Mouse (Mus musculus): Measurements from ENCODE around the gene Slc28a1. TPM values are rescaled to one million over a fixed set of nuclear protein-coding genes. Genes with fewer than 3 reads are reported as not detected.
A peak's percentile ranks its signal among the peaks of the same experiment; 100 is the strongest.
"Not testable (repeated sequence)": the region's sequence is repeated elsewhere in the genome, so short reads cannot be mapped to it uniquely, and the experiment has no call there.

The Slc28a1 gene
- polyA plus RNA-seq, 1 experiment from 2014 or later = 0.67 TPM

DNA sequence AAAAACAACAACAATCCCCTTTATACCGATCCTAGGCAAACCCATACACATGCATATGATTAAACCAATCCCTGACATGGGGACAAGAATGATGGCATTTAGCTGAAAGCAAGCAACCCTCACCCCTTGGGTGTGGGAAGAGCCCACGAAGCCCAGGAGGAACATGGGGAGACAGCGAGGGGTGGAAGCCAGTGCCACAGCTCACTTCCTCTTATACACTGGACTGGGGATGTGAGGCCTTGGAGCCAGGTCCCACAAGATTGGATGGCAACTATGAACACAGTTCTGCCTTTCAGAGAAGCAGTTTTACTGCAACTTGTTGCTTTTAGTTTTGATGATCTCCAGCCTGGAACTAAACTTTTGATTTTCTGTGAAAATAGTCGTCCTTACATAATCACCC is 85.2 kb downstream of the Slc28a1 start:
- Histone ChIP-seq H3K27me3 (replicated peaks; ENCODE audit: control insufficient read depth, insufficient read depth, low read length) (no peaks in the 10 kb centered on the region), H3K9ac (ENCODE audit: low read depth, low read length) (no peak overlapping the region), H3K36me3 (ENCODE audit: control insufficient read depth, insufficient read depth, low read length) (no peaks in the 10 kb centered on the region), H3K4me3 (ENCODE audit: low read depth, low read length) (no peak overlapping the region), H3K9me3 (ENCODE audit: control insufficient read depth, low read length) (no peaks in the 10 kb centered on the region), H3K4me2 (no peak overlapping the region), H3K27ac (ENCODE audit: low read depth, low read length) (no peak overlapping the region), H3K4me1 (replicated peaks; ENCODE audit: control insufficient read depth, insufficient read depth, low read length) (no peaks in the 10 kb centered on the region; the same call in none of the 2 replicates)
- no peak for DNase-seq (ENCODE audit: low spot score)
- WGBS = 47% methylated on average over 4 of the region's 4 CpGs
- no peak for ATAC-seq (replicated peaks; ENCODE audit: low FRiP score)

DNA sequence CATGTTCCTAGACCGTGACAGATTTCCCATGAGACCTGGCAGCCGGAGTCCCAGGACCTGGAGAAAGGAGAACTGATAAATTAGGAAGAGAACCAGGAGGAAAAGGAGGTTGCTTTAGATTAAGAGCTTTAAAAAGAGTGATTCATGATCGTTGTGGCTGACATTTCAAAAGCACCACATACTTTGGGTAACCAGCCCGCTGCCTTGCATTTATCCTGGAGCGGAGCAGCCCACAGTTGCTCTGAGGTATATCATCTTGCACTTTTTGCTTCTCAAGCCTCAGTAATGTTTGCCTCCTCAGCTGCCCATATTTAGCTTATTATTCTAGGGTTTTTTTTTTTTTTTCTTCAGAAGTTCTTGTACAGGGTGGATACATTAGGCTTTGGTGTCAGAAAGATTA is 87.8 kb downstream of the Slc28a1 start:
- Histone ChIP-seq H3K4me1 (replicated peaks; ENCODE audit: control insufficient read depth, insufficient read depth, low read length) (no peaks in the 10 kb centered on the region; the same call in none of the 2 replicates), H3K27ac (ENCODE audit: low read depth, low read length) (no peak overlapping the region), H3K36me3 (ENCODE audit: control insufficient read depth, insufficient read depth, low read length) (no peaks in the 10 kb centered on the region), H3K27me3 (replicated peaks; ENCODE audit: control insufficient read depth, insufficient read depth, low read length) (no peaks in the 10 kb centered on the region), H3K9me3 (ENCODE audit: control insufficient read depth, low read length) (no peaks in the 10 kb centered on the region), H3K9ac (ENCODE audit: low read depth, low read length) (no peak overlapping the region), H3K4me3 (ENCODE audit: low read depth, low read length) (no peak overlapping the region), H3K4me2 (no peak overlapping the region)
- ATAC-seq (replicated peaks; ENCODE audit: low FRiP score) (no peak), DNase-seq (ENCODE audit: low spot score) (no peak)
- WGBS = 57% methylated on average over 5 of the region's 5 CpGs

DNA sequence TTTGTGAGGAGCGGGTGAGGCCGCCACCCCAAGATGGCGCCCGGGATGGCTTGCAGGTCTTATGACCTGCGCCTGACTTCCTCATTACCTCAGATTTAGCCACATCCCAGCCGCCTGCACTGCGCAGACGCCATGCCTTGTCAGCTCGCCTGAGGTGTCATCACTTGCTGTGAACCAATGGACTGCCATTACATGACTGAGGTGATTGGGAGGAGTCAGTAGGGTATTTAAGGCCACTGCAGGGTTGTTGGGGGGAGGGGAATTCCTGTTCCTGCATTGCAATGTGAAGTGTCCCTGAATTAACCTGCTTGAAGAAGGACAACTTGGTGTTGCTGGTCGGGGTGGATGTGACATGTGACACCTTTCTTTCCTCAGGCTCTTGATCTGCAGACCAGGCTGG is 89.0 kb downstream of the Slc28a1 start:
- not testable (repeated sequence) for H3K36me3 ChIP-seq (ENCODE audit: control insufficient read depth, insufficient read depth, low read length); H3K27me3 ChIP-seq (replicated peaks; ENCODE audit: control insufficient read depth, insufficient read depth, low read length); H3K4me2 ChIP-seq; H3K4me1 ChIP-seq (replicated peaks; ENCODE audit: control insufficient read depth, insufficient read depth, low read length); H3K4me3 ChIP-seq (ENCODE audit: low read depth, low read length); DNase-seq (ENCODE audit: low spot score); H3K9ac ChIP-seq (ENCODE audit: low read depth, low read length); ATAC-seq (replicated peaks; ENCODE audit: low FRiP score); H3K9me3 ChIP-seq (ENCODE audit: control insufficient read depth, low read length); H3K27ac ChIP-seq (ENCODE audit: low read depth, low read length)
- 84% methylated on average over 10 of the region's 10 CpGs for WGBS

DNA sequence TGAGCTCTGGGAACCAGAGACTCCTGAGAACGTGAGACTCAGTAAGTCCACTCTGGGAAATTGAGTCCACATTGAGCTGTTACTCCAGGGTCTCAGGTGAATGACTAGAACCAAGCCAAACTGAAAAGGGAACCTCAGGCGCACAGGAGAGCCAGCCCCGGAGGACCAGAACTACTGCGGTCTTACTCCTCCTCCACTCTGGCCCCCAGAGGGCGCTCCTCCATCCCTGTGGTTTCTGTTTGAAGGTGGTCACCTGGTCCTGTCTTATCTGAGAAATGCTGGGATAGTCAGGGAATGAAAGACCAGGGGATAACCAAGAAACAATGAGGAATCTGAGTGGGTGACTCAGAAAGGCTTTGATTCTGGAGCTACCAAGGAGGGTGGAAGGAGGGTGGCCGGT is 94.3 kb downstream of the Slc28a1 start:
- Histone ChIP-seq H3K27me3 (replicated peaks; ENCODE audit: control insufficient read depth, insufficient read depth, low read length) (peaks cover 21% of the 10 kb centered on the region), H3K4me3 (ENCODE audit: low read depth, low read length) (no peak overlapping the region), H3K4me2 (no peak overlapping the region), H3K36me3 (ENCODE audit: control insufficient read depth, insufficient read depth, low read length) (no peaks in the 10 kb centered on the region), H3K9me3 (ENCODE audit: control insufficient read depth, low read length) (no peaks in the 10 kb centered on the region), H3K9ac (ENCODE audit: low read depth, low read length) (no peak overlapping the region), H3K27ac (ENCODE audit: low read depth, low read length) (no peak overlapping the region), H3K4me1 (replicated peaks; ENCODE audit: control insufficient read depth, insufficient read depth, low read length) (peaks cover 13% of the 10 kb centered on the region)
- ATAC-seq (replicated peaks; ENCODE audit: low FRiP score) (no peak), DNase-seq (ENCODE audit: low spot score) (peak; percentile 55)
- WGBS = 22% methylated on average over 6 of the region's 6 CpGs

DNA sequence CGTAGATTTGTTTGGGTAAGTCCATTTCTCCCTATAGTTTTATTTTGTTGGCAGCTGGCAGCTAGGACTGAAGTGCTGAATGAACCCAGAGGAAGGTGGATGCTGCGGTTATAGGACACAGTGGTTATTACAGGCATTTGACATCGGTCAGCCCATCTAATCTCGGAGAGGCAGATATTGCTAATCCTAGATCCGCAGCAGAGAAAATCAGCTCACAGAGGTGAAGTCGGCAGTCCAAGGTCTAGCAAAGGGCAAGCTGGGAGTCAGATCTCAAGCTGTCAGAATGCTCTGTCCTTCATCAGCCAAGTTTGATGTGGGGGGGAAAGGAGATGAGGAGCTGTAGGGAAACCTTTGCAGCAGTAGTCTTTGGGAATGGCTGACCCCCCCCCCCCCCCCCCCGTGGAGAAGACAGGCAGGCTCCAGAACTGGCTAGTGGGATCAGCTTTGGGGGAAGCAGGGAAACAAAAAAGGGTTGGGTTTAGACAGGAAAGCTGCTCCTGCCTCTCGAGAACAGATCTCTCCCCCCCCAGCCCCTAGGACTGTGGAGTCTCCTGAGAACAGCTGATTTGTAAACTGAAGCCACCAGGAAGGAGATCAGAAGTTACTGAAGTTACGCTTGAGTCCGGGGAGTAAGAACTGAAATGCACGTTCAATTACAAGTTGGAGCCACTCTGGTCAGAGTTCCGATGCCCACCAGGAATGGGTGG is 95.5 kb downstream of the Slc28a1 start:
- Histone ChIP-seq H3K27ac (ENCODE audit: low read depth, low read length) (no peak overlapping the region), H3K9me3 (ENCODE audit: control insufficient read depth, low read length) (no peaks in the 10 kb centered on the region), H3K4me1 (replicated peaks; ENCODE audit: control insufficient read depth, insufficient read depth, low read length) (peaks cover 14% of the 10 kb centered on the region), H3K4me3 (ENCODE audit: low read depth, low read length) (no peak overlapping the region), H3K9ac (ENCODE audit: low read depth, low read length) (no peak overlapping the region), H3K36me3 (ENCODE audit: control insufficient read depth, insufficient read depth, low read length) (no peaks in the 10 kb centered on the region), H3K27me3 (replicated peaks; ENCODE audit: control insufficient read depth, insufficient read depth, low read length) (peaks cover 33% of the 10 kb centered on the region), H3K4me2 (no peak overlapping the region)
- ATAC-seq (replicated peaks; ENCODE audit: low FRiP score) = no peak
- DNase-seq (ENCODE audit: low spot score) = no peak
- WGBS = 43% methylated on average over 12 of the region's 12 CpGs

DNA sequence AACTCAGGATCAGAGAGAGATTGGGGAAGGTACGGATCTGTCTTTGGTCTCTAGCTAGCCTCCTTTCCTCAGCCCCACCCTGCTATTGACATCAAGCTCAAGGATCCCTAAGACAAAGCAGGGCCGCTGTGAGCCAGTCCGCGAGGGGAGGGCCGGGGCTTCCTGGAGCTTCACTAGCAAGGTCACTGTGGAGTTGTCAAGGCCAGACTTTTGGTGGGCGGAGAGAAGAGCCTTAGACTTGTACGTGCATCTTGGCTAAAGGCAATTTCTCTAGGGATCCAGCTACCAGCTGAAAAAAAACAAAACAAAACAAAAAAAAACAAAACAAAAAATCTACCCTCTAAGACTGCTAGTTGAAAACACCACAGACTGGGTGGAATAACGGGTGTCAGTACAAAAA is 97.2 kb downstream of the Slc28a1 start:
- H3K27ac ChIP-seq (ENCODE audit: low read depth, low read length) = no peak overlapping the region
- ATAC-seq (replicated peaks; ENCODE audit: low FRiP score) = no peak

DNA sequence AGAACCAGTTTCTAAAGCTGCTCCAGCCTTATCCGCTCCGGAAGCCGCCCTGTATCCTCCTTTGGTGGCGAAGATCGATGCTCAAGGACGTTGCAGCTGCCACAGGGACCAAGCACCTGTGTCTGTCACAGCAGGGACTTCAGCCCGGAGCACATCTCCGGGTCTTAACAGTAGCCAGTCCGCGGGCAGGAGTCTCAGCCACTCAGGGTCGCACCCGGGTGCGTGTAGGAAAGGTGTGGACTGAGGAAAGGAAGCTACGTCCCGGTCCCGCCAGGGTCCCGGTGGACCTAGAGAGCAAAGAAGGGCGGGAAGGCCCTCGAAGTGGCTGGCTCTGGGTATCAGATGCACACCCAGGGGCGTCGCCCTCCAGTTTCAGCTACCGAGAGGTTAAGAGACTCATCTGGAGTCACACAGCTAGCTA is 97.7 kb downstream of the Slc28a1 start:
- Histone ChIP-seq H3K4me2 (peak overlapping the region; percentile 82), H3K4me3 (ENCODE audit: low read depth, low read length) (peak overlapping the region; percentile 56), H3K27me3 (replicated peaks; ENCODE audit: control insufficient read depth, insufficient read depth, low read length) (peaks cover 46% of the 10 kb centered on the region), H3K27ac (ENCODE audit: low read depth, low read length) (no peak overlapping the region), H3K9ac (ENCODE audit: low read depth, low read length) (peak overlapping the region; percentile 53; the same call in 1 of the 2 replicates), H3K9me3 (ENCODE audit: control insufficient read depth, low read length) (no peaks in the 10 kb centered on the region), H3K4me1 (replicated peaks; ENCODE audit: control insufficient read depth, insufficient read depth, low read length) (peaks cover 14% of the 10 kb centered on the region), H3K36me3 (ENCODE audit: control insufficient read depth, insufficient read depth, low read length) (no peaks in the 10 kb centered on the region)
- ATAC-seq (replicated peaks; ENCODE audit: low FRiP score) (peak; percentile 47), DNase-seq (ENCODE audit: low spot score) (peak; percentile 69)
- under 1% methylated on average over 22 of the region's 22 CpGs for WGBS

More for the DNA sequence above, 97.2 kb downstream of the Slc28a1 start:
- H3K4me2 ChIP-seq = peak overlapping the region; percentile 82
- no peaks in the 10 kb centered on the region for H3K9me3 ChIP-seq (ENCODE audit: control insufficient read depth, low read length)
- no peaks in the 10 kb centered on the region for H3K36me3 ChIP-seq (ENCODE audit: control insufficient read depth, insufficient read depth, low read length)
- WGBS = 8% methylated on average over 8 of the region's 8 CpGs
- no peak overlapping the region for H3K9ac ChIP-seq (ENCODE audit: low read depth, low read length)
- H3K4me3 ChIP-seq (ENCODE audit: low read depth, low read length) = no peak overlapping the region
- no peak for DNase-seq (ENCODE audit: low spot score)
- H3K27me3 ChIP-seq (replicated peaks; ENCODE audit: control insufficient read depth, insufficient read depth, low read length) = peaks cover 46% of the 10 kb centered on the region
- H3K4me1 ChIP-seq (replicated peaks; ENCODE audit: control insufficient read depth, insufficient read depth, low read length) = peaks cover 14% of the 10 kb centered on the region

DNA sequence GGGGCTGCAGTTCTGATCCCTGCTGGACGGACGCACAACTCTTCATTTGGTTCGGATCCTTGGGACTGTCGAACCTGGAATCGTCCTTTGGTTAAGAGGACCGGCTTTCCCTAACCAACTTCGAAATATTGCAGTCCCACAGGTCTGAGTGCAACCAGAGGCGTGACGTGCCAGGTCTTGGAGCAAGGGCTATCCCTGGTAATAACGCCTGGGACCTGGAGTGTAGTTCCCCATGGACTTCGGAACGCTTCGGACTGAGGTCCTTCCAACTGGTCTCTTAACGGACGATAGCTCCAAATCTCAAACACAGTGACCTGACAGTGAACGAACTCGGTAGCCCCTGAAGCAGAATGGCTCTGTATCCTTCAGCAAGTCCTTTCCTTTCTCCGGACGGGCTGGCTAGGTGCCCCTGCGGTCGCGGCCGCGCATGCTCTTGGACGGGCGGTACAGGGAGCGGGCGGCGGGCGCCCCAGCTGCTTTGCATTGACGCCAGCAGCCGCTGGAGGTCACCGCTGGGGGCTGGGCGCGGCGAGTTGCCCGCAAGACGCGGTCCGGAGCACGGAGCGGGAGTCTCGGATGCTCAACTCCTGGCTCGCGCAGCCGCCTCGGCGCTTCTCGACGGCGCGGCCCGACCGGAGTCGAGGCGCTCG is 98.2 kb downstream of the Slc28a1 start:
- Histone ChIP-seq H3K27me3 (replicated peaks; ENCODE audit: control insufficient read depth, insufficient read depth, low read length) (peaks cover 46% of the 10 kb centered on the region), H3K27ac (ENCODE audit: low read depth, low read length) (peak overlapping the region; percentile 43), H3K4me1 (replicated peaks; ENCODE audit: control insufficient read depth, insufficient read depth, low read length) (peaks cover 14% of the 10 kb centered on the region), H3K4me2 (peak overlapping the region; percentile 82), H3K9ac (ENCODE audit: low read depth, low read length) (peak overlapping the region; percentile 53; the same call in 1 of the 2 replicates), H3K36me3 (ENCODE audit: control insufficient read depth, insufficient read depth, low read length) (no peaks in the 10 kb centered on the region), H3K9me3 (ENCODE audit: control insufficient read depth, low read length) (no peaks in the 10 kb centered on the region), H3K4me3 (ENCODE audit: low read depth, low read length) (peak overlapping the region; percentile 56)
- DNase-seq (ENCODE audit: low spot score) (peak; percentile 93), ATAC-seq (replicated peaks; ENCODE audit: low FRiP score) (peak; percentile 87)
- WGBS = 1% methylated on average over 57 of the region's 57 CpGs
